Mouse (Mus musculus): ENCODE measurements around the gene Taf6.

GRCm38 (mm10) chr5:138193771-138194727, 6.8 kb upstream of the Taf6 start, which contains the start of gene Mblac1:
- TF ChIP-seq POLR2A (IDR thresholded peaks at IDR 0.05; ENCODE audit: borderline replicate concordance, extremely low read depth, insufficient read depth, insufficient read length, poor library complexity, severe bottlenecking) (peak; percentile 55; the same call in 1 of the 2 replicates), CTCF (IDR thresholded peaks at IDR 0.05; ENCODE audit: borderline replicate concordance, extremely low read depth, insufficient read depth, insufficient read length) (no peak)
